12 mouse cellular contexts compared by ENCODE assay signal in the genomic region with DNA sequence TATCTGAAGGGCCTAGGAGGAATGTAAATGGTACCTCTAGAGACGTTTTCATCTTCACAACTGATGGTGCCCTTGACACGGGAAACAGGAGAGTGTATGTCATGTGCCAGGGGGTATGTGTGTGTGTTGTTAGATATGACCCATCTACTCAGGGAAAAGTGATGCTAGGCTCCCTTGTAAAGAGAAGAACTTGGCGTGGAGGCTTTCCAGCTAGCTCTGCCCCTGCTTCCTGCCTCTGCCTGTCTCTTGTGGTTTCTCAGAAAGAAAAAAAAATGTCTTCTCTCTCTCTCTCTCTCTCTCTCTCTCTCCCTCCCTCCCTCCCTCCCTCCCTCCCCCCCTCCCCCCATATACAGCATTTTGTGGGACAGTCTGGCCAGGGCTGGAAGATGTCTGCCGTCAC. TPM values are rescaled to one million over a fixed set of nuclear protein-coding genes. Genes with fewer than 3 reads are reported as not detected.
DNase-seq lines count a peak whose midpoint lies in the region; ATAC-seq and TF ChIP-seq lines count a peak whose summit lies in the region.
"Had no signal": no experiment of that assay in that cellular context is flagged by ENCODE, and none has a peak within 500 bp of the region (broad histone marks: within the 10 kb centered on the region; RNA-seq: fewer than 3 reads in every experiment).

No protein-coding gene starts in this region.

- H3K36me3 ChIP-seq in hindbrain, postnatal 0 days (ENCODE audit: insufficient read depth, low read length), result no peaks in the 10 kb centered on the region
- H3K36me3 ChIP-seq in hindbrain, embryonic 16.5 days (ENCODE audit: control insufficient read depth, insufficient read depth, low read length), result no peaks in the 10 kb centered on the region
- H3K36me3 ChIP-seq in stomach, postnatal 0 days (ENCODE audit: control insufficient read depth, insufficient read depth, low read length), result no peaks in the 10 kb centered on the region
- H3K36me3 ChIP-seq: liver, embryonic 13.5 days; neural tube, embryonic 13.5 days had no signal

- no peak overlapping the region for H3K9ac ChIP-seq in hindbrain, postnatal 0 days (replicated peaks; ENCODE audit: low read length)
- H3K9ac ChIP-seq in hindbrain, embryonic 16.5 days (ENCODE audit: low read depth, low read length), result no peak overlapping the region
- H3K9ac ChIP-seq in stomach, postnatal 0 days (ENCODE audit: low read length), result no peak overlapping the region
- H3K9ac ChIP-seq: hindbrain, embryonic 14.5 days; liver, embryonic 13.5 days; neural tube, embryonic 13.5 days had no signal

- peak; percentile 46 for DNase-seq in cerebellum, adult 9-11 months
- no peak for DNase-seq in cerebellum, postnatal 36 days
- DNase-seq in hindbrain, postnatal 0 days (ENCODE audit: low spot score), result no peak
- peak; percentile 33 for DNase-seq in thymus, postnatal 25 days
- DNase-seq in thymus, postnatal 4 days, result no peak
- DNase-seq in stomach, postnatal 0 days (ENCODE audit: low spot score), result no peak
- DNase-seq in adrenal gland, adult 2 months, result no peak
- DNase-seq: kidney, adult 18-20 months; liver, embryonic 13.5 days had no signal

- no peaks in the 10 kb centered on the region for H3K9me3 ChIP-seq in hindbrain, postnatal 0 days (ENCODE audit: low read length)
- no peaks in the 10 kb centered on the region for H3K9me3 ChIP-seq in hindbrain, embryonic 16.5 days (ENCODE audit: control insufficient read depth, low read length)
- H3K9me3 ChIP-seq in stomach, postnatal 0 days (ENCODE audit: control insufficient read depth, low read length), result no peaks in the 10 kb centered on the region
- H3K9me3 ChIP-seq: liver, embryonic 13.5 days; neural tube, embryonic 13.5 days had no signal

- WGBS in hindbrain, postnatal 0 days, result 72% methylated on average over 4 of the region's 4 CpGs
- WGBS in hindbrain, embryonic 16.5 days, result 72% methylated on average over 4 of the region's 4 CpGs
- 49% methylated on average over 4 of the region's 4 CpGs for WGBS in stomach, postnatal 0 days

- no peak for TF ChIP-seq CTCF in hindbrain, postnatal 0 days (IDR thresholded peaks at IDR 0.05; ENCODE audit: low read depth)
- TF ChIP-seq CTCF in stomach, postnatal 0 days (IDR thresholded peaks at IDR 0.05; ENCODE audit: low read depth), result no peak

- peak overlapping the region; percentile 8; the same call in 1 of the 2 replicates for H3K4me2 ChIP-seq in hindbrain, postnatal 0 days (ENCODE audit: low read depth, low read length)
- H3K4me2 ChIP-seq in hindbrain, embryonic 16.5 days (ENCODE audit: low read length), result no peak overlapping the region
- H3K4me2 ChIP-seq in stomach, postnatal 0 days (replicated peaks; ENCODE audit: low read depth), result peak overlapping the region; percentile 19; the same call in 1 of the 2 replicates
- H3K4me2 ChIP-seq: hindbrain, embryonic 14.5 days; liver, embryonic 13.5 days; neural tube, embryonic 13.5 days had no signal

- no peak overlapping the region for H3K27ac ChIP-seq in hindbrain, postnatal 0 days
- H3K27ac ChIP-seq in hindbrain, embryonic 16.5 days (ENCODE audit: low read depth, low read length), result no peak overlapping the region
- H3K27ac ChIP-seq in stomach, postnatal 0 days (replicated peaks), result peak overlapping the region; percentile 56
- H3K27ac ChIP-seq: hindbrain, embryonic 14.5 days; liver, embryonic 13.5 days; neural tube, embryonic 13.5 days had no signal

- no peak for TF ChIP-seq EP300 in stomach, postnatal 0 days (optimal IDR thresholded peaks at IDR 0.05)

- no peaks in the 10 kb centered on the region for H3K27me3 ChIP-seq in hindbrain, postnatal 0 days (ENCODE audit: insufficient read depth, low read length)
- H3K27me3 ChIP-seq in hindbrain, embryonic 16.5 days (replicated peaks; ENCODE audit: control insufficient read depth, insufficient read depth, low read length), result no peaks in the 10 kb centered on the region
- H3K27me3 ChIP-seq in stomach, postnatal 0 days (ENCODE audit: control insufficient read depth, insufficient read depth, low read length), result no peaks in the 10 kb centered on the region
- H3K27me3 ChIP-seq: liver, embryonic 13.5 days; neural tube, embryonic 13.5 days had no signal

- no peak for ATAC-seq in hindbrain, postnatal 0 days
- no peak for ATAC-seq in hindbrain, embryonic 16.5 days
- ATAC-seq in stomach, postnatal 0 days (ENCODE audit: low FRiP score, low TSS enrichment), result no peak

- H3K4me3 ChIP-seq in hindbrain, postnatal 0 days (ENCODE audit: low read length), result no peak overlapping the region
- H3K4me3 ChIP-seq in hindbrain, embryonic 16.5 days (ENCODE audit: low read length), result no peak overlapping the region
- H3K4me3 ChIP-seq in stomach, postnatal 0 days (ENCODE audit: low read depth, low read length), result no peak overlapping the region
- H3K4me3 ChIP-seq: liver, embryonic 13.5 days; neural tube, embryonic 13.5 days had no signal

- H3K4me1 ChIP-seq in hindbrain, postnatal 0 days (ENCODE audit: insufficient read depth, low read length), result peaks cover 18% of the 10 kb centered on the region
- peaks cover 10% of the 10 kb centered on the region for H3K4me1 ChIP-seq in hindbrain, embryonic 16.5 days (ENCODE audit: control insufficient read depth, insufficient read depth, low read depth, low read length)
- peaks cover 6% of the 10 kb centered on the region for H3K4me1 ChIP-seq in stomach, postnatal 0 days (replicated peaks; ENCODE audit: control insufficient read depth, insufficient read depth)

RNA-seq across cellular contexts. Expression of a gene that starts 20.9 kb away (rescaled TPM):
- total RNA-seq in hindbrain, postnatal 0 days (2014; rRNA removed), result 39.5 and 40.5 TPM in 2 replicates
- polyA plus RNA-seq in hindbrain, postnatal 0 days (2015; fragmentation: Nextera tagmentation; extraction: Ambion mirVana), result 14.2 and 17.7 TPM in 2 replicates
- 17.2 and 21.3 TPM in 2 replicates for polyA plus RNA-seq in hindbrain, embryonic 16.5 days (2015; fragmentation: Nextera tagmentation; extraction: Ambion mirVana)
- polyA plus RNA-seq in stomach, postnatal 0 days (2015; fragmentation: Nextera tagmentation; extraction: Ambion mirVana), result 9.4 and 10.3 TPM in 2 replicates
- total RNA-seq in adrenal gland, adult 2 months (2021), result 10 to 100 TPM; 48.9 to 49.7 TPM
- polyA plus RNA-seq in adrenal gland, adult 2 months (2012; rRNA removed), result 9.7 and 16.7 TPM in 2 replicates

Comparison
In these comparisons a context has a peak if more than half of its experiments do, and no peak if none do; other contexts are left out.
1. DNase-seq: peak in cerebellum, adult 9-11 months (single experiment) and thymus, postnatal 25 days (single experiment); none in cerebellum, postnatal 36 days (0 of 2), hindbrain, postnatal 0 days (single experiment), thymus, postnatal 4 days (single experiment), stomach, postnatal 0 days (single experiment) and adrenal gland, adult 2 months (single experiment).